ENCODE assay signal across 18 mouse cellular contexts in genomic region chr7:44271309-44271708, GRCm38 (mm10). TPM values are rescaled to one million over a fixed set of nuclear protein-coding genes. Genes with fewer than 3 reads are reported as not detected.
DNase-seq lines count a peak whose midpoint lies in the region; ATAC-seq and TF ChIP-seq lines count a peak whose summit lies in the region.
"Had no signal": no experiment of that assay in that cellular context is flagged by ENCODE, and none has a peak within 500 bp of the region (broad histone marks: within the 10 kb centered on the region; RNA-seq: fewer than 3 reads in every experiment).

No protein-coding gene starts in this region.

- intact Hi-C loops in gastrocnemius, postnatal 14 days (cut with DNase I; ENCODE audit: low total_unique reads), result no loop called here

- no peaks in the 10 kb centered on the region for H3K4me1 ChIP-seq in hindbrain, embryonic 14.5 days (replicated peaks; ENCODE audit: control insufficient read depth, insufficient read depth, low read length)
- H3K4me1 ChIP-seq in hindbrain, embryonic 10.5 days (replicated peaks), result peaks cover 4% of the 10 kb centered on the region; the same call in 1 of the 2 replicates
- peaks cover 2% of the 10 kb centered on the region for H3K4me1 ChIP-seq in ES-Bruce4 (ENCODE audit: control insufficient read depth, insufficient read depth, low read length)
- H3K4me1 ChIP-seq: limb, embryonic 15.5 days; stomach, embryonic 15.5 days had no signal

- peak; percentile 38 for DNase-seq in hindbrain, embryonic 14.5 days (ENCODE audit: low spot score)
- no peak for DNase-seq in hindbrain, embryonic 10.5 days (ENCODE audit: low spot score)
- peak; percentile 71 for DNase-seq in 3T3-L1 (ENCODE audit: low read depth, low spot score)
- no peak for DNase-seq in lung, adult 18-20 months
- no peak for DNase-seq in gastrocnemius, postnatal 14 days
- DNase-seq: adrenal gland, postnatal 25 days; heart, postnatal 10 days; lung, postnatal 4 days had no signal

- no peaks in the 10 kb centered on the region for H3K27me3 ChIP-seq in hindbrain, embryonic 14.5 days (ENCODE audit: control insufficient read depth, insufficient read depth, low read length)
- H3K27me3 ChIP-seq in hindbrain, embryonic 10.5 days (ENCODE audit: insufficient read depth, poor library complexity, severe bottlenecking), result peaks cover 47% of the 10 kb centered on the region
- H3K27me3 ChIP-seq in ES-Bruce4 (ENCODE audit: control insufficient read depth, insufficient read depth, low read length, poor library complexity, severe bottlenecking), result no peaks in the 10 kb centered on the region

- no peak overlapping the region for H3K4me2 ChIP-seq in hindbrain, embryonic 14.5 days (replicated peaks)
- H3K4me2 ChIP-seq: limb, embryonic 15.5 days; stomach, embryonic 15.5 days had no signal

- no peaks in the 10 kb centered on the region for H3K9me3 ChIP-seq in hindbrain, embryonic 14.5 days (ENCODE audit: control insufficient read depth, low read length)
- H3K9me3 ChIP-seq in hindbrain, embryonic 10.5 days, result no peaks in the 10 kb centered on the region
- no peaks in the 10 kb centered on the region for H3K9me3 ChIP-seq in ES-Bruce4 (replicated peaks; ENCODE audit: control insufficient read depth, insufficient read depth, low read length, poor library complexity, severe bottlenecking)
- H3K9me3 ChIP-seq: limb, embryonic 15.5 days; stomach, embryonic 15.5 days had no signal

- H3K9ac ChIP-seq in hindbrain, embryonic 14.5 days, result no peak overlapping the region
- no peak overlapping the region for H3K9ac ChIP-seq in ES-Bruce4 (ENCODE audit: low read depth, poor library complexity, severe bottlenecking)
- H3K9ac ChIP-seq: limb, embryonic 15.5 days; stomach, embryonic 15.5 days had no signal

- TF ChIP-seq CTCF in ES-Bruce4 (IDR thresholded peaks at IDR 0.05; ENCODE audit: low read depth, low read length), result no peak

- TF ChIP-seq POLR2A in ES-Bruce4 (IDR thresholded peaks at IDR 0.05; ENCODE audit: insufficient read depth, low read length), result no peak

- TF ChIP-seq EP300 in ES-Bruce4 (IDR thresholded peaks at IDR 0.05; ENCODE audit: insufficient read depth, low read depth, low read length), result 0 out of 2 replicates have a peak, but pooled peaks have one; percentile 18

- 72% methylated on average over 2 of the region's 2 CpGs for WGBS in hindbrain, embryonic 14.5 days
- 73% methylated on average over 2 of the region's 2 CpGs for WGBS in hindbrain, embryonic 10.5 days

- no peak for ATAC-seq in hindbrain, embryonic 14.5 days (ENCODE audit: low FRiP score)
- ATAC-seq in megakaryocyte progenitor cell, adult 5-6 weeks (replicated peaks; ENCODE audit: poor library complexity), result peak; percentile 44; the same call in 1 of the 2 replicates
- ATAC-seq in inflammation-experienced regulatory T-cells, adult 6 months, result no peak

- H3K4me3 ChIP-seq in hindbrain, embryonic 14.5 days (replicated peaks; ENCODE audit: low read length), result no peak overlapping the region
- no peak overlapping the region for H3K4me3 ChIP-seq in hindbrain, embryonic 10.5 days
- no peak overlapping the region for H3K4me3 ChIP-seq in ES-Bruce4 (ENCODE audit: low read depth, low read length)
- H3K4me3 ChIP-seq: limb, embryonic 15.5 days; stomach, embryonic 15.5 days had no signal

- no peak overlapping the region for H3K27ac ChIP-seq in hindbrain, embryonic 14.5 days
- no peak overlapping the region for H3K27ac ChIP-seq in hindbrain, embryonic 10.5 days
- H3K27ac ChIP-seq in ES-Bruce4 (ENCODE audit: insufficient read depth, low read length), result no peak overlapping the region
- H3K27ac ChIP-seq: limb, embryonic 15.5 days; stomach, embryonic 15.5 days had no signal

- no peaks in the 10 kb centered on the region for H3K36me3 ChIP-seq in hindbrain, embryonic 14.5 days (replicated peaks; ENCODE audit: control insufficient read depth, insufficient read depth)
- no peaks in the 10 kb centered on the region for H3K36me3 ChIP-seq in hindbrain, embryonic 10.5 days
- H3K36me3 ChIP-seq in ES-Bruce4 (ENCODE audit: control insufficient read depth, insufficient read depth, low read length, poor library complexity, severe bottlenecking), result no peaks in the 10 kb centered on the region
- H3K36me3 ChIP-seq: limb, embryonic 15.5 days; stomach, embryonic 15.5 days had no signal

RNA-seq across cellular contexts. Expression of gene Gm15517, which starts 10.1 kb away (rescaled TPM):
- polyA plus RNA-seq in hindbrain, embryonic 14.5 days (2014; fragmentation: Nextera tagmentation; extraction: Ambion mirVana), result not detected in 2 replicates
- not detected in 2 replicates for polyA plus RNA-seq in hindbrain, embryonic 10.5 days (2016; fragmentation: Nextera tagmentation; extraction: Ambion mirVana)
- polyA plus RNA-seq in ES-Bruce4 (2011; ENCODE audit: insufficient read depth, insufficient read length, low read depth, missing spikeins), result not detected in 2 replicates
- total RNA-seq in megakaryocyte progenitor cell, adult 5-6 weeks (2015), result not detected in 2 replicates
- total RNA-seq in megakaryocyte progenitor cell, adult 5-6 weeks (2017), result not detected in 2 replicates
- not detected for polyA plus RNA-seq in inflammation-experienced regulatory T-cells, adult 6 months (2017; shearing (Covaris generic))
- not detected for total RNA-seq in gastrocnemius, postnatal 14 days (2021)
- total RNA-seq: adrenal gland, postnatal 25 days; gastrocnemius, adult 18-20 months; heart, postnatal 10 days; layer of hippocampus, postnatal 25 days had no signal
- polyA plus RNA-seq: embryonic facial prominence, embryonic 14.5 days; kidney, embryonic 14.5 days; limb, embryonic 15.5 days; neural tube, embryonic 11.5 days; stomach, embryonic 15.5 days had no signal

RNA-seq across cellular contexts. Expression of gene Acp4, which starts 14.1 kb away (rescaled TPM):
- polyA plus RNA-seq in hindbrain, embryonic 14.5 days (2014; fragmentation: Nextera tagmentation; extraction: Ambion mirVana), result not detected in 2 replicates
- 0.09 and 0.12 TPM in 2 replicates for polyA plus RNA-seq in hindbrain, embryonic 10.5 days (2016; fragmentation: Nextera tagmentation; extraction: Ambion mirVana)
- polyA plus RNA-seq in ES-Bruce4 (2011; ENCODE audit: insufficient read depth, insufficient read length, low read depth, missing spikeins), result not detected in 2 replicates
- total RNA-seq in megakaryocyte progenitor cell, adult 5-6 weeks (2015), result not detected in 2 replicates
- total RNA-seq in megakaryocyte progenitor cell, adult 5-6 weeks (2017), result 0.04 TPM in 1 of 2 replicates, not detected in the other
- not detected for polyA plus RNA-seq in inflammation-experienced regulatory T-cells, adult 6 months (2017; shearing (Covaris generic))
- total RNA-seq in gastrocnemius, postnatal 14 days (2021), result not detected
- total RNA-seq: adrenal gland, postnatal 25 days; gastrocnemius, adult 18-20 months; heart, postnatal 10 days; layer of hippocampus, postnatal 25 days had no signal
- polyA plus RNA-seq: kidney, embryonic 14.5 days; neural tube, embryonic 11.5 days; stomach, embryonic 15.5 days had no signal

RNA-seq across cellular contexts. Expression of gene 2410002F23Rik, which starts 24.8 kb away (rescaled TPM):
- polyA plus RNA-seq in hindbrain, embryonic 14.5 days (2014; fragmentation: Nextera tagmentation; extraction: Ambion mirVana), result 180 and 185 TPM in 2 replicates
- 173 and 174 TPM in 2 replicates for polyA plus RNA-seq in hindbrain, embryonic 10.5 days (2016; fragmentation: Nextera tagmentation; extraction: Ambion mirVana)
- polyA plus RNA-seq in ES-Bruce4 (2011; ENCODE audit: insufficient read depth, insufficient read length, low read depth, missing spikeins), result 76.7 and 89.3 TPM in 2 replicates
- total RNA-seq in megakaryocyte progenitor cell, adult 5-6 weeks (2015), result 54.0 and 60.6 TPM in 2 replicates
- total RNA-seq in megakaryocyte progenitor cell, adult 5-6 weeks (2017), result 71.7 and 74.6 TPM in 2 replicates
- 100 to 1,000 TPM in 1 of 3 experiments, 10 to 100 TPM in 2; 47.7 to 133 (median 97.4) TPM for polyA plus RNA-seq in inflammation-experienced regulatory T-cells, adult 6 months (2017; shearing (Covaris generic))
- total RNA-seq in gastrocnemius, postnatal 14 days (2021), result 10 to 100 TPM; 14.2 to 16.2 TPM

RNA-seq across cellular contexts. Expression of gene 1700028J19Rik, which starts 24.8 kb away (rescaled TPM):
- 1.6 and 1.8 TPM in 2 replicates for polyA plus RNA-seq in hindbrain, embryonic 14.5 days (2014; fragmentation: Nextera tagmentation; extraction: Ambion mirVana)
- polyA plus RNA-seq in hindbrain, embryonic 10.5 days (2016; fragmentation: Nextera tagmentation; extraction: Ambion mirVana), result 1.0 and 1.5 TPM in 2 replicates
- 0.65 and 1.3 TPM in 2 replicates for polyA plus RNA-seq in ES-Bruce4 (2011; ENCODE audit: insufficient read depth, insufficient read length, low read depth, missing spikeins)
- total RNA-seq in megakaryocyte progenitor cell, adult 5-6 weeks (2015), result 0.34 and 1.8 TPM in 2 replicates
- total RNA-seq in megakaryocyte progenitor cell, adult 5-6 weeks (2017), result 0.30 and 0.37 TPM in 2 replicates
- 1 to 10 TPM; 1.3 to 2.5 (median 1.6) TPM for polyA plus RNA-seq in inflammation-experienced regulatory T-cells, adult 6 months (2017; shearing (Covaris generic))
- total RNA-seq in gastrocnemius, postnatal 14 days (2021), result under 1 TPM; 0.21 to 0.33 TPM
- total RNA-seq: gastrocnemius, adult 18-20 months had no signal

RNA-seq across cellular contexts. Expression of gene Gm36864, which starts 35.3 kb away (rescaled TPM):
- polyA plus RNA-seq in hindbrain, embryonic 14.5 days (2014; fragmentation: Nextera tagmentation; extraction: Ambion mirVana), result not detected in 2 replicates
- 0.10 TPM in 1 of 2 replicates, not detected in the other for polyA plus RNA-seq in hindbrain, embryonic 10.5 days (2016; fragmentation: Nextera tagmentation; extraction: Ambion mirVana)
- polyA plus RNA-seq in ES-Bruce4 (2011; ENCODE audit: insufficient read depth, insufficient read length, low read depth, missing spikeins), result not detected in 2 replicates
- total RNA-seq in megakaryocyte progenitor cell, adult 5-6 weeks (2015), result not detected in 2 replicates
- not detected in 2 replicates for total RNA-seq in megakaryocyte progenitor cell, adult 5-6 weeks (2017)
- polyA plus RNA-seq in inflammation-experienced regulatory T-cells, adult 6 months (2017; shearing (Covaris generic)), result under 1 TPM in 1 of 3 experiments, not detected in 2; 0.38 TPM
- not detected for total RNA-seq in gastrocnemius, postnatal 14 days (2021)
- total RNA-seq: adrenal gland, postnatal 25 days; gastrocnemius, adult 18-20 months; heart, postnatal 10 days; layer of hippocampus, postnatal 25 days had no signal
- polyA plus RNA-seq: embryonic facial prominence, embryonic 14.5 days; kidney, embryonic 14.5 days; limb, embryonic 15.5 days; neural tube, embryonic 11.5 days; stomach, embryonic 15.5 days had no signal

Comparison
In these comparisons a context has a peak if more than half of its experiments do, and no peak if none do; other contexts are left out.
1. DNase-seq: peak in hindbrain, embryonic 14.5 days (single experiment) and 3T3-L1 (single experiment); none in hindbrain, embryonic 10.5 days (single experiment), lung, adult 18-20 months (0 of 2) and gastrocnemius, postnatal 14 days (single experiment).